Mouse (Mus musculus) liver, embryonic 16.5 days (tissue): Measurements from ENCODE around the gene Dop1a. TPM values are rescaled to one million over a fixed set of nuclear protein-coding genes. Genes with fewer than 3 reads are reported as not detected.

Experiments
- polyA plus RNA-seq: library from polyadenylated mRNA; unstranded; fragments of >200 nt; fragmentation: Nextera tagmentation; extraction: Ambion mirVana; gene quantifications from 2 replicates; pipeline ENCODE4 v1.2.1, GENCODE M21; 2015

Dop1a gene
- polyA plus RNA-seq, 1 experiment from 2014 or later: 4.6 TPM

Other genes with a start within 250 kb of the Dop1a start
- gene Ube2cbp, start 2.2 kb upstream of the Dop1a start, polyA plus RNA-seq: 1.5 and 2.2 TPM in 2 replicates
- 18.9 and 19.5 TPM in 2 replicates for gene Pgm3, start 104.7 kb downstream of the Dop1a start, polyA plus RNA-seq
- 0.96 and 0.97 TPM in 2 replicates for gene Rwdd2a, start 104.8 kb downstream of the Dop1a start, polyA plus RNA-seq
- gene Me1, start 228.8 kb downstream of the Dop1a start, polyA plus RNA-seq: 3.7 and 4.4 TPM in 2 replicates